Mouse (Mus musculus) hindbrain, embryonic 12.5 days (tissue): ENCODE measurements at regions not wholly inside any gene's neighbourhood (a gene's known extent, or its start where the extent isn't known, plus 50 kb on each side); places are given as distances from the start of the nearest gene placed in this dataset.

Experiments used
- ATAC-seq: fragments of 200-750 bp; cut with Nextera tagmentation; 2 replicates; pipeline ENCODE4 v1.8.0; 2017; ENCODE audit warnings: moderate TSS enrichment; ENCODE audit not compliant: low FRiP score
- H3K27ac ChIP-seq: fragments of 300-500 bp; sonication (generic); 2 replicates; pipeline ENCODE4 v1.5.1; 2016; ENCODE audit warnings: mild to moderate bottlenecking
- H3K27me3 ChIP-seq: fragments of 300-500 bp; sonication (generic); 2 replicates; pipeline ENCODE4 v1.6.1; 2016; ENCODE audit warnings: mild to moderate bottlenecking
- H3K36me3 ChIP-seq: fragments of 300-500 bp; sonication (generic); 2 replicates; pipeline ENCODE4 v1.6.1; 2016; ENCODE audit warnings: mild to moderate bottlenecking
- H3K4me1 ChIP-seq: fragments of 300-500 bp; sonication (generic); 2 replicates; pipeline ENCODE4 v1.6.1; 2016
- H3K4me2 ChIP-seq: fragments of 300-500 bp; sonication (generic); replicated peaks from 2 replicates; pipeline ENCODE4 v1.6.1; 2016; ENCODE audit warnings: mild to moderate bottlenecking
- H3K4me3 ChIP-seq: fragments of 300-500 bp; sonication (generic); 2 replicates; pipeline ENCODE4 v1.5.1; 2016; ENCODE audit warnings: mild to moderate bottlenecking
- H3K9ac ChIP-seq: fragments of 300-500 bp; sonication (generic); 2 replicates; pipeline ENCODE4 v1.6.1; 2016; ENCODE audit warnings: mild to moderate bottlenecking, moderate library complexity
- H3K9me3 ChIP-seq: fragments of 300-500 bp; sonication (generic); replicated peaks from 2 replicates; pipeline ENCODE4 v1.6.1; 2016; ENCODE audit warnings: mild to moderate bottlenecking
- WGBS: fragments of 180-500 bp; shearing (Covaris S2); methylation state at CpG from one replicate; pipeline ENCODE4 v1.1.7; 2016; 5-methylcytosine and 5-hydroxymethylcytosine counted together

DNA sequence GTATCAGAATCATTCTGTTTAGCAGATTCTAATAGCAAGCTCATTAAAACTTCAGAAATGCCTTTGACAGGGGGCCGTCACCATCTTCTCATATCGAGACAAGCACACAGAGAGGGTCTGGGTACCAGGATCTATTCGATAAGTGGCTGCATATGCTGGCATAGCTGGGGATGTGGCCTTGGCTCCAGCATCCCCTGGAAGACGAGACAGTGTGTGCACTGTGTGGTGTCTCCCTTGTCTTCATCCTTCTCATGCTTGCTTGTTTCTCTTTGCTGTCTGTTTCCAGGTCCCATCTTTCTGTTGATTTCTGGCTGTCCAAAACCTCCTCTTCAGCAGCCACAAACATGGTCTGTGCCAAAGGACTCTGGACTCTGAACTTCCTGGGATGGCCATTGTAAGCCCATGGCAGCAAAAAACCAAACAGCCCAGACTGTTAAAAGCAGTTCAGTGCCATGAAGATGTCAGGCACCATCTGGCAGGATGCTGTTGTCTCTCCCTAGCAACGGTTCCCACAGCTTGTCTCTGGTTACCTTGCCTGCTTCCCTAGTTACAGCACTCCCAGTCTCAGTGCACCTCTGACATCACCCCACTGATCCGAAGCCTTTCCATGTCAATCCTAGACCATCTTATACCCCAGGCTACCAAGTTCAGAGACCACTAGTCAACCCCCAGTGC, 56.5 kb downstream of the Kctd12 start:
- no peaks in the 10 kb centered on the region for H3K9me3 ChIP-seq
- no peak overlapping the region for H3K4me3 ChIP-seq
- 78% methylated on average over 6 of the region's 6 CpGs for WGBS
- H3K27ac ChIP-seq, result no peak overlapping the region
- H3K36me3 ChIP-seq, result no peaks in the 10 kb centered on the region
- H3K27me3 ChIP-seq, result no peaks in the 10 kb centered on the region
- ATAC-seq, result peak; percentile 54
- H3K4me1 ChIP-seq, result 0 out of 2 replicates have a peak, but pooled peaks cover 3% of the 10 kb centered on the region
- H3K9ac ChIP-seq, result no peak overlapping the region
- H3K4me2 ChIP-seq, result no peak overlapping the region

DNA sequence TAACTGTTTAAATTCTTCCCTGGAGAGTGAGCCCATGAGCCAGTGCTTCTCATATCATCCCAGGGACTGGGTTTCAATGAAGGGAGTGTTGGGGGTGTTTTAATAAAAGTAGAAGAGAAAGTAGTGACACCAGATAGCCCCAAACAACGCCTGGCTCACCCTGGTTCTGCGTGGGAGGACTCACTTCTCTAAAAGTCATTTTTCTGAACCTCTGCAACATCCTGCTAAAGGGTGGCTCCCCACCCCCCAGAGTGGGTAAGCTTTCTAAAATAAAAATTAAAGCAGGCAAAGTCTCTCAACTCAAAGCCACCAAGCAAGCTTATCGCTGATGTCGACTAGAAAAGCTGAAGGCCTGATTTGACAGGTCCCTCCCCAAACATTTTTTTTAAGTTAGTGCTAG, 57.8 kb downstream of the Kctd12 start:
- WGBS, result 90% methylated on average over 4 of the region's 4 CpGs
- ATAC-seq, result no peak
- Histone ChIP-seq H3K27ac (no peak overlapping the region), H3K36me3 (no peaks in the 10 kb centered on the region), H3K4me2 (no peak overlapping the region), H3K4me3 (no peak overlapping the region), H3K4me1 (0 out of 2 replicates have a peak, but pooled peaks cover 3% of the 10 kb centered on the region), H3K9me3 (no peaks in the 10 kb centered on the region), H3K27me3 (no peaks in the 10 kb centered on the region), H3K9ac (no peak overlapping the region)

DNA sequence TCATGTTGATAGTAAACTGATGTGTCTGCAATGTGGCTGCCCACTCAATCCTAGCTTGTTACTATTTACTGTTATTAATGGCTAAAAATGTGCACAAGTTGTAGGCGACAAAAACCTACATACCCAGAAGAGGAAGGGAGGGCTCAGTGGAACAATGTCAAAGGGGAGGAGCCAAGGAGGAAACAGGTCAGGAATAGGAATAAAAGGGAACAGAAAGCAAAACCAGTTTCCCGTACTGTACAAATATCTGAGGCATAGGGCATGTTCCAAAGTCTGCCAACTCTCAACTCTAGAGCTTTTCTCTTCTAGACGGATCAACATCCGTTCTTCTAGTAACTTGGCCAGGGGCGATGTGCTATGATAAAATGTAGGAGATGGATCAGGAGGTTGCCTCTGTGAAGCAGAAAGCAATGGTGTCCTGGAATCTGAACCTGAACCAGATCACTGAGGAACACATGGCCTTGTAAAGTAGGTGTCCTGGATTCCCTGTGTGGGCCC, 59.9 kb downstream of the Kctd12 start:
- H3K36me3 ChIP-seq, result no peaks in the 10 kb centered on the region
- H3K4me3 ChIP-seq, result no peak overlapping the region
- ATAC-seq, result no peak
- 89% methylated on average over 5 of the region's 5 CpGs for WGBS
- no peaks in the 10 kb centered on the region for H3K9me3 ChIP-seq
- no peak overlapping the region for H3K4me2 ChIP-seq
- no peaks in the 10 kb centered on the region for H3K27me3 ChIP-seq
- H3K4me1 ChIP-seq, result 0 out of 2 replicates have a peak, but pooled peaks cover 3% of the 10 kb centered on the region
- H3K9ac ChIP-seq, result no peak overlapping the region
- no peak overlapping the region for H3K27ac ChIP-seq

DNA sequence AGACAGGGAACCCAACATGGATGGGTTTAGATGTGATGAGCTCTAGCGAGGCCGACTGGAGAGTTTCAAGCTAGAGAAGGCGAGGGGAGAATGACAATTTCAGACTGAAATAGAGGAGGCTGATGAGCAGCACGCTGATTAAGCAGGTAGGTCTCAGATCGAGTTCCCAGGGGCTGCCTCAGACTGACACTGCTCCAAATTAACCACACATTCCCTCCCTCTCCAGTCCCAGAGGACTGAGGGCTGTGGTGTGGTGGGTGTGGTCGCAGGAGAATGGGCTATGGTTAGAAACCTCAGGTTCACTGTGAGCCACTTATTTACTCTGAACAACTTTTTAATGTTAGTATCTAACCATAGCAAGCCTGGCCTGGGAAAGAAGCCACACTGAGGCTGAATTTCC, 62.0 kb downstream of the Kctd12 start:
- Histone ChIP-seq H3K9me3 (no peaks in the 10 kb centered on the region), H3K9ac (no peak overlapping the region), H3K36me3 (no peaks in the 10 kb centered on the region), H3K4me2 (no peak overlapping the region), H3K27ac (no peak overlapping the region), H3K4me1 (no peaks in the 10 kb centered on the region), H3K27me3 (no peaks in the 10 kb centered on the region), H3K4me3 (no peak overlapping the region)
- no peak for ATAC-seq
- WGBS, result 80% methylated on average over 6 of the region's 6 CpGs

DNA sequence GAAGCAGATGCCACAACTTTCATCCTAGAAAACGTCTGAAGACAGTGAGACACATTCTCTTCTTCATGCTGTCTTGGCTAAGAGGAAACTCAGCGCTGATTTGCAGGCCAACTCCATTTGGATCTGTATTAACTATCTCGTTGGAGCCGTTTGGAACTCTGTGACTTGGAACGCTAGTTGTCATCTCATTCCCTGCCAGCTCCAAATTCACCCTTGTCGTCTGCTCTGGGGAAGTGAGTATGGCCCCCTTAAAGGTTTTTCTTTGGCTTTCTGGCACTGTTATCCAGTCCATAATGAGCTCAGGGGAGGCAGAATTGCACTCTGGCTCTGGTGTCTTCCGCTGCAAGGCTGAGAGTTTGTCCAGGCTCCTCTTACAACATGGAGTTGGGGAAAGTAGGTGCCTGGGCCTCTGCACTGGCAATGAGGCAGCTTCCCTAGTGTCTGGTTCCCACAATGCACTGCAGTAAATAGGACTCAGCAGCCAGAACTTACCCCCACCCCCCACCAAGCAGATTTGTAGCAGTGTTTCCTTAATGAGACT, 63.1 kb downstream of the Kctd12 start:
- Histone ChIP-seq H3K9ac (no peak overlapping the region), H3K27ac (no peak overlapping the region), H3K4me1 (no peaks in the 10 kb centered on the region), H3K9me3 (no peaks in the 10 kb centered on the region), H3K4me2 (no peak overlapping the region), H3K36me3 (no peaks in the 10 kb centered on the region), H3K4me3 (no peak overlapping the region), H3K27me3 (no peaks in the 10 kb centered on the region)
- 87% methylated on average over 7 of the region's 7 CpGs for WGBS
- no peak for ATAC-seq

DNA sequence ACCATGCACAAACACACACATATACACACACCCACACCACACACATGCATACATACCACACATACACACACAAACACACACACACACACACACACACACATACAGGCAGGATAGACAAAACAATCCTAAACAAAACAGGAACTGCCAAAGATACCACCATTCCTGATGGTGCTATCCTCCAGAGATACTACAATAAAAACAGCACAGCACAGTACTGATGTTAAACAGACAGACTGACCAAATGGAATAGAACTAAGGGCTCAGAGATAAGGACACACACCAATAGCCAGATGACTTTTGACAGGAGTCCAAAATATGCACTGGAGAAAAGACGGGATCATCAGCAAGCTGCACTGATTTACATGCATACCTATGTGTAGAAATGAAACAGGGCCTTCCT, 64.5 kb downstream of the Kctd12 start:
- ATAC-seq, result no peak
- H3K4me3 ChIP-seq, result no peak overlapping the region
- H3K9me3 ChIP-seq, result no peaks in the 10 kb centered on the region
- H3K4me1 ChIP-seq, result no peaks in the 10 kb centered on the region
- no peak overlapping the region for H3K4me2 ChIP-seq
- 90% methylated on average over 1 of the region's 1 CpGs for WGBS
- H3K27me3 ChIP-seq, result no peaks in the 10 kb centered on the region
- no peak overlapping the region for H3K9ac ChIP-seq
- no peaks in the 10 kb centered on the region for H3K36me3 ChIP-seq
- H3K27ac ChIP-seq, result no peak overlapping the region

DNA sequence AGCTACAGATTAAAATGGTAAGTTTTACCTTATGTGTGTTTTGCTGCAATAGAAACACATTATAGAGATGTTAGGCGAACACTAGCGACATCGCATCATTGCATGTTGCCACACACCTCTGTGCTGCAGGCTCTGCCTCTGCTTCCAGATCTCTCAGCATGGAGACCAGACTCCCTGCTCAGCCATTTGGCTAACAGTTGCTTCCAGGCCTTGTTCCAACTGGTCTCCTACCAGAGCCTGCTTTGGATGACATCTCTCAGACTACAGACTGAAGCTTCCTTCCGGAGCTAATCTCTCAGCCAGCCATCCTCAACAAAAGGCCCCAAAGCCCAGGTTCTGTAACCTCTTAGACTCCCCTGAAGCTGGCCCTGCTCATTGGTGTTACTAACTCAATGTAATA, 66.5 kb downstream of the Kctd12 start:
- H3K4me1 ChIP-seq, result no peaks in the 10 kb centered on the region
- H3K4me2 ChIP-seq, result no peak overlapping the region
- H3K36me3 ChIP-seq, result no peaks in the 10 kb centered on the region
- no peaks in the 10 kb centered on the region for H3K27me3 ChIP-seq
- 85% methylated on average over 4 of the region's 4 CpGs for WGBS
- H3K4me3 ChIP-seq, result no peak overlapping the region
- H3K27ac ChIP-seq, result no peak overlapping the region
- H3K9me3 ChIP-seq, result no peaks in the 10 kb centered on the region
- no peak overlapping the region for H3K9ac ChIP-seq
- ATAC-seq, result no peak

DNA sequence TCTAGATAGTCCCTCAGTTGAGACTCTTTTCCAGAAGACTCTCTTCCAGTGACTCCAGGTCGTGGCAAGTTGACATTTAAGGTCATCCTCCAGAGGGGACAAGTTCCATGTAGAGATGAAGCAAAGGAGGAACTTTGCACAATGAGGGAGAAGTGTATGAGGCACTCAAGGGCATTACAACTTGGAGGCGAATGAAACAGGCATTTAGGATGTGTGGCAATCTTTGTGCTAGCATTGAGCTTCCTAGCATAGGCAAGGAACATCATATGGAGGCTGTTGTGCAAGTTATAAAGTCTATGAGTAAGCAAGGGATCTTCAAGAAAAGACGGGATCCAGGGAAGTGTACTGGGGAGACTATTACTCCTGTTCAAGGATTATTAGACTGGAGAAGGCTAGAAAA, 70.9 kb downstream of the Kctd12 start:
- WGBS, result 81% methylated on average over 3 of the region's 3 CpGs
- Histone ChIP-seq H3K4me2 (no peak overlapping the region), H3K4me3 (no peak overlapping the region), H3K9ac (no peak overlapping the region), H3K27me3 (no peaks in the 10 kb centered on the region), H3K36me3 (no peaks in the 10 kb centered on the region), H3K27ac (no peak overlapping the region), H3K9me3 (no peaks in the 10 kb centered on the region), H3K4me1 (no peaks in the 10 kb centered on the region)
- ATAC-seq, result no peak

DNA sequence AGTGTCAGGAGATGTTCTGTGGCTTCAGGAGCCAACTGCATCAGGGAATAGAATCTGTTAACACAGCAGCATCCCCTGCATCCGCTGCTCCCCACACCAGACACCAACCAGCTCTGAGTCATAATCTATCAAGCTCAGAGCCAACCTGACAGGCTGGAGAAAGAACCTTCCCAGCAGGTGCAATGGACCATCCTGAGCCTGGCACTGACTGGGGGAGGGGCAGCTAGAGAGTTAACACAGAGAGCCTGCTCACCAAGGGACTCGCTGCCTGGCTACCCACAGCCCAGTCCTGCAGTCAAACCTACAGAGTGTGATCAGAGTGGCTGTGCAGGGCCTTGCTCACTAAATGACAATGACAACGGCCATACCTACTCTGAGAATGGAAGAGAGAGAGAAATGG, 73.4 kb downstream of the Kctd12 start:
- 64% methylated on average over 3 of the region's 3 CpGs for WGBS
- H3K27ac ChIP-seq, result no peak overlapping the region
- no peaks in the 10 kb centered on the region for H3K4me1 ChIP-seq
- H3K4me2 ChIP-seq, result no peak overlapping the region
- no peaks in the 10 kb centered on the region for H3K27me3 ChIP-seq
- ATAC-seq, result no peak
- H3K9me3 ChIP-seq, result no peaks in the 10 kb centered on the region
- no peak overlapping the region for H3K9ac ChIP-seq
- H3K4me3 ChIP-seq, result no peak overlapping the region
- H3K36me3 ChIP-seq, result no peaks in the 10 kb centered on the region

DNA sequence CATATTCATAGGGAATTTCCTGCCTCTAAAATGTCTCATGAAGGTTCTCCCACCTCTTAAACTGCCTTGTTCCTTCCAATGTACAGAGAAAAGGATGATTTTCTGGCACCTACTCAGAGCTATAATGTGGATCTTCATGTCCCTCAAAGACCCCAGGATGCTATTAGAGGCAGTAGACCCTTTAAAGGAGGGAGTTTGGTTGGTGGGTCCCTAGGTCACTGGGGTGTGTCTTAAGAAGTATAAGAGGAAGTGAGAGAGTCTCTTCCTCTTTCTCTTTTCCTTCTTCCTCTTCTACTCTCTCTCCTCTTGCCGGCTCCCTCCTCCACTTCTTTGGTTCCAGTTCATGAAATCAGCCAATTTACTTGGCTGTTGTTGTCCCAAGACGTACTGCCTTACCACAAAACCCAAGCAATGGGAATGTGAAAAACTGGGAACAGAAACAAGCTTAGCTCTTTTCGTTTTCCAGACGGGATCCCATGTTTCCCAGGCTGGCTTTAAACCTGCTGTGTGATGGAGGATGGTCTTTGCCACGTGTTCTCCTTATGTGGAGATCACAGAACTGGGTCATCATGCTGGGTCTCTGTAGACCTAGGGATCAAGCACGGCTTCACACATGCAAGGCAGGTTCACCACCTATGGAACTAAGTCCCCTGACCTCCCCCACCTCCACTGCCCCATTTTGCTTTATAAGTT, 74.9 kb downstream of the Kctd12 start:
- H3K4me3 ChIP-seq, result no peak overlapping the region
- H3K27ac ChIP-seq, result no peak overlapping the region
- ATAC-seq, result no peak
- no peaks in the 10 kb centered on the region for H3K36me3 ChIP-seq
- no peak overlapping the region for H3K9ac ChIP-seq
- WGBS, result 86% methylated on average over 6 of the region's 6 CpGs
- no peaks in the 10 kb centered on the region for H3K4me1 ChIP-seq
- H3K4me2 ChIP-seq, result no peak overlapping the region
- no peaks in the 10 kb centered on the region for H3K9me3 ChIP-seq
- no peaks in the 10 kb centered on the region for H3K27me3 ChIP-seq

DNA sequence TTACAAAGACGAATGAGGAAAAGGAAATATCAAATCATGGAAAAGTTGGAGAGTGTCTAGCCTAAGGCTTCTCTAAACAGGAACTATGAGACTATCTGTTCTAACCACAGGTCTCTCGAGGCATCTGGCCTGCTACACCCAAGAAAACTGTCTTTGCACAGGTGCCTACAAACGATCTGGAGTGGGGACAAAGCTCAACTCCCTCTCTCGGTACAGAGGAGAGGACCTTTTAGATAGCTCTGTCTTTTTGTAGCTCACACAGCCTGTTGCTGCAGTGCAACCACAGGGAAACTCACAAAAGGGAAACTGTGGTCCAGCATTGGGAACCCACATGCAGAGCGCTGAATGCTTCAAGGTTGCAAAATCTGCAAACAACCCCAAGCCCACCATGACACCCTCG, 75.6 kb downstream of the Kctd12 start:
- WGBS, result 86% methylated on average over 6 of the region's 6 CpGs

DNA sequence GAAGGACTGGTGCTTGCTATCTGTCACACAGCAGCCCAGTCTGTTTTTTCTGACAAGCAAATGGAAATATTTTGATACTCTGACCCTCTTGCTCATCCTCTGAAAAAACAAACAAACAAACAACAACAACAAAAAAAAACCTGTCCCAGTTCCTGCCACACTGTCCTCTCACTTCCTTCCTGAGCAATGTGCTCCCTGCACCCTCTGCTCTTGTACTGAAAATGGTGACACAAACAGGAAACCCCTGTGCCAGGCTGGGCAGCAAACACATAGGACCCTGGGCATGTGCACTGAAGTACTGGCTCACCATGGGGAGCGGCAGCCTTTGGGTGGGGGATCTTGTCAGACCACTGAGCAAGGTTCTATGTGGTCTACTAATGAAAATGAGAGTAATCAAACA, 76.2 kb downstream of the Kctd12 start:
- H3K4me1 ChIP-seq, result no peaks in the 10 kb centered on the region
- no peaks in the 10 kb centered on the region for H3K36me3 ChIP-seq
- no peak overlapping the region for H3K4me2 ChIP-seq
- WGBS, result 90% methylated on average over 1 of the region's 1 CpGs
- no peaks in the 10 kb centered on the region for H3K27me3 ChIP-seq
- H3K27ac ChIP-seq, result no peak overlapping the region
- no peak overlapping the region for H3K4me3 ChIP-seq
- H3K9ac ChIP-seq, result no peak overlapping the region
- H3K9me3 ChIP-seq, result no peaks in the 10 kb centered on the region
- ATAC-seq, result no peak

More for the DNA sequence above, 75.6 kb downstream of the Kctd12 start:
- Histone ChIP-seq H3K9me3 (no peaks in the 10 kb centered on the region), H3K4me1 (no peaks in the 10 kb centered on the region), H3K4me2 (no peak overlapping the region), H3K36me3 (no peaks in the 10 kb centered on the region), H3K27me3 (no peaks in the 10 kb centered on the region), H3K27ac (no peak overlapping the region), H3K9ac (no peak overlapping the region), H3K4me3 (no peak overlapping the region)
- no peak for ATAC-seq

DNA sequence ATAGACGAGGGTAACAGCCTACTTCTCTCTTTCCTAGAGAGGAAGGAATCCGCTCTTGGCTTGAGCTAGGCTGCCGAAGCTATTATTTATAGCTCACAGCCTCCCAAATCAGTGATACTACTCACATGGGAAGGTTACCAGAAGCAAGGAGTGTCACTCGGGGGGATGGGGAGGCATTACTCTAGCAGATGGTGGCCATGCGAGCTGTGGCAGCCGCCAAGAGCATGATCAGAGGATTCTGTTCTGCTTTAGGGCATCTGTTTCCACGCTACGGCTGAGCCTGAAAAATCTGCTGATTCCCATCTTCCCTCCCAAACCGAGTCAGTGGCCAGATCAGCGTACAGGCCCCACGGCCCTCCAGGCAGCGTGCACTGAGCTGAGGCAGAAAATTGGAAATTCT, 79.5 kb downstream of the Kctd12 start:
- Histone ChIP-seq H3K4me3 (no peak overlapping the region), H3K9ac (no peak overlapping the region), H3K27ac (no peak overlapping the region), H3K27me3 (no peaks in the 10 kb centered on the region), H3K4me1 (no peaks in the 10 kb centered on the region), H3K36me3 (no peaks in the 10 kb centered on the region), H3K4me2 (no peak overlapping the region), H3K9me3 (no peaks in the 10 kb centered on the region)
- 63% methylated on average over 12 of the region's 12 CpGs for WGBS
- ATAC-seq, result no peak
